Comparison of ENCODE assay signal across 15 mouse cellular contexts in the genomic region with DNA sequence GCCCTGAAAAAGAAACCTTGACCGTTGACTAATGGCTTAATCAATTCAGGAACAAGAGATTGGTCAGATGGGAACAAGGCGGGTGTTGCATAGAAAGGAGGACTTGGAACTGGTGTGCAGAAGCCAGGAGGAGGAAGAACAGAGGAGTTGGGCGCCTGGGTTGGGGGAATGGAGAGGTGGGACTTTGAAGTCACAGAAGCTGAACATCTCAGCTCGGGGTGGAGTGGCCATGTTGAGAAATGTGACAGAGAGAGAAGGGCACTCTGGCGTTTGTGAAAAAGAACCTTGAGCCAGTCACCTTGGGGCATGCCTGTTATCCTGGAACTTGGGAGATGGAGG. TPM values are rescaled to one million over a fixed set of nuclear protein-coding genes. Genes with fewer than 3 reads are reported as not detected.
A peak's percentile ranks its signal among the peaks of the same experiment; 100 is the strongest.
DNase-seq lines count a peak whose midpoint lies in the region; ATAC-seq and TF ChIP-seq lines count a peak whose summit lies in the region.
"Had no signal": no experiment of that assay in that cellular context is flagged by ENCODE, and none has a peak within 500 bp of the region (broad histone marks: within the 10 kb centered on the region; RNA-seq: fewer than 3 reads in every experiment).

No protein-coding gene starts in this region.

- no peaks in the 10 kb centered on the region; the same call in 1 of the 2 replicates for H3K36me3 ChIP-seq in kidney, embryonic 14.5 days (ENCODE audit: control insufficient read depth, insufficient read depth, low read length)
- H3K36me3 ChIP-seq in liver, embryonic 11.5 days (ENCODE audit: control insufficient read depth, insufficient read depth, low read length), result no peaks in the 10 kb centered on the region
- H3K36me3 ChIP-seq: hindbrain, embryonic 15.5 days; neural tube, embryonic 13.5 days had no signal

- no peak for TF ChIP-seq CTCF in bone marrow, adult 2 months (IDR thresholded peaks at IDR 0.05; ENCODE audit: control insufficient read depth, insufficient read depth, low read length)

- no peaks in the 10 kb centered on the region for H3K9me3 ChIP-seq in kidney, embryonic 14.5 days (ENCODE audit: control insufficient read depth, low read length)
- no peaks in the 10 kb centered on the region for H3K9me3 ChIP-seq in liver, embryonic 11.5 days (ENCODE audit: control insufficient read depth, low read length)
- H3K9me3 ChIP-seq: hindbrain, embryonic 15.5 days; neural tube, embryonic 13.5 days had no signal

- no peak for ATAC-seq in kidney, embryonic 14.5 days (ENCODE audit: low FRiP score, low TSS enrichment)
- ATAC-seq in liver, embryonic 11.5 days (replicated peaks; ENCODE audit: low FRiP score), result no peak

- no peak overlapping the region for H3K4me2 ChIP-seq in kidney, embryonic 14.5 days (replicated peaks; ENCODE audit: low read depth, low read length)
- peak overlapping the region; percentile 87 for H3K4me2 ChIP-seq in liver, embryonic 11.5 days

- H3K4me1 ChIP-seq in kidney, embryonic 14.5 days (ENCODE audit: control insufficient read depth, insufficient read depth, low read length), result peaks cover 63% of the 10 kb centered on the region
- H3K4me1 ChIP-seq in bone marrow, adult 2 months (ENCODE audit: control insufficient read depth, insufficient read depth, low read length), result peaks cover 9% of the 10 kb centered on the region
- peaks cover 64% of the 10 kb centered on the region for H3K4me1 ChIP-seq in liver, embryonic 11.5 days (replicated peaks; ENCODE audit: control insufficient read depth, insufficient read depth, low read length)

- no peak overlapping the region; the same call in 1 of the 2 replicates for H3K4me3 ChIP-seq in kidney, embryonic 14.5 days (ENCODE audit: low read length)
- peak overlapping the region; percentile 28 for H3K4me3 ChIP-seq in bone marrow, adult 2 months (replicated peaks; ENCODE audit: control insufficient read depth, low read depth, low read length)
- no peak overlapping the region for H3K4me3 ChIP-seq in liver, embryonic 11.5 days (ENCODE audit: low read depth, low read length)
- H3K4me3 ChIP-seq: hindbrain, embryonic 15.5 days; layer of hippocampus, adult 2 months; neural tube, embryonic 13.5 days had no signal

- no peak overlapping the region for H3K9ac ChIP-seq in kidney, embryonic 14.5 days (ENCODE audit: low read depth, low read length)
- no peak overlapping the region for H3K9ac ChIP-seq in liver, embryonic 11.5 days (ENCODE audit: low read depth, low read length)
- H3K9ac ChIP-seq: hindbrain, embryonic 15.5 days; neural tube, embryonic 13.5 days had no signal

- WGBS in kidney, embryonic 14.5 days, result 61% methylated on average over 5 of the region's 5 CpGs
- WGBS in bone marrow, adult 2 months, result 33% methylated on average over 5 of the region's 5 CpGs
- WGBS in liver, embryonic 11.5 days, result 51% methylated on average over 5 of the region's 5 CpGs

- H3K27ac ChIP-seq in kidney, embryonic 14.5 days (ENCODE audit: low read depth, low read length), result no peak overlapping the region
- peak overlapping the region; percentile 72; the same call in 1 of the 2 replicates for H3K27ac ChIP-seq in bone marrow, adult 2 months (ENCODE audit: control insufficient read depth, insufficient read depth, low read depth, low read length, poor library complexity)
- no peak overlapping the region for H3K27ac ChIP-seq in liver, embryonic 11.5 days (ENCODE audit: low read depth, low read length)
- H3K27ac ChIP-seq: hindbrain, embryonic 15.5 days; layer of hippocampus, adult 2 months; neural tube, embryonic 13.5 days had no signal

- TF ChIP-seq POLR2A in bone marrow, adult 2 months (IDR thresholded peaks at IDR 0.05; ENCODE audit: borderline replicate concordance, control insufficient read depth, low read depth, low read length), result no peak

- no peaks in the 10 kb centered on the region for H3K27me3 ChIP-seq in kidney, embryonic 14.5 days (ENCODE audit: control insufficient read depth, insufficient read depth, low read length)
- H3K27me3 ChIP-seq in liver, embryonic 11.5 days (replicated peaks; ENCODE audit: control insufficient read depth, insufficient read depth, low read length), result no peaks in the 10 kb centered on the region

- DNase-seq in adrenal gland, postnatal 14 days, result peak; percentile 66
- DNase-seq in adrenal gland, postnatal 4 days (ENCODE audit: low spot score in 2 of 2), result no peak
- peak; percentile 12 for DNase-seq in kidney, postnatal 10 days
- DNase-seq in liver, embryonic 11.5 days (ENCODE audit: low spot score), result no peak
- DNase-seq in cerebellum, postnatal 4 days (ENCODE audit: low spot score in 2 of 2), result no peak
- DNase-seq in ovary, postnatal 36 days (ENCODE audit: low spot score), result no peak
- DNase-seq: left cerebral cortex, postnatal 4 days; midbrain, embryonic 14.5 days; right cerebral cortex, adult 18-20 months had no signal

RNA-seq across cellular contexts. Expression of gene Tnfrsf1a, which starts 2.9 kb away (rescaled TPM):
- total RNA-seq in adrenal gland, postnatal 14 days (2021), result 210 and 220 TPM in 2 replicates
- 100 to 1,000 TPM; 219 to 241 TPM for total RNA-seq in adrenal gland, postnatal 4 days (2021)
- 67.1 and 69.3 TPM in 2 replicates for polyA plus RNA-seq in kidney, embryonic 14.5 days (2014; fragmentation: Nextera tagmentation; extraction: Ambion mirVana)
- 18.4 and 63.5 TPM in 2 replicates for polyA plus RNA-seq in bone marrow, adult 2 months (2011; ENCODE audit: insufficient read depth, insufficient read length, low replicate concordance, missing spikeins)
- 37.0 and 38.0 TPM in 2 replicates for polyA plus RNA-seq in liver, embryonic 11.5 days (2014; fragmentation: Nextera tagmentation; extraction: Ambion mirVana)

RNA-seq across cellular contexts. Expression of gene Plekhg6, which starts 28.6 kb away (rescaled TPM):
- total RNA-seq in adrenal gland, postnatal 14 days (2021), result 0.38 and 0.52 TPM in 2 replicates
- total RNA-seq in adrenal gland, postnatal 4 days (2021), result under 1 TPM; 0.59 to 0.62 TPM
- polyA plus RNA-seq in kidney, embryonic 14.5 days (2014; fragmentation: Nextera tagmentation; extraction: Ambion mirVana), result 3.8 and 6.1 TPM in 2 replicates
- 0.45 TPM in 1 of 2 replicates, not detected in the other for polyA plus RNA-seq in bone marrow, adult 2 months (2011; ENCODE audit: insufficient read depth, insufficient read length, low replicate concordance, missing spikeins)
- polyA plus RNA-seq in liver, embryonic 11.5 days (2014; fragmentation: Nextera tagmentation; extraction: Ambion mirVana), result 0.30 and 0.35 TPM in 2 replicates
- total RNA-seq: gastrocnemius, postnatal 36 days; left cerebral cortex, postnatal 4 days had no signal
- polyA plus RNA-seq: neural tube, embryonic 13.5 days had no signal

RNA-seq across cellular contexts. Expression of gene Scnn1a, which starts 31.6 kb away (rescaled TPM):
- total RNA-seq in adrenal gland, postnatal 14 days (2021), result 1.0 and 1.9 TPM in 2 replicates
- 1 to 10 TPM; 1.7 to 4.5 TPM for total RNA-seq in adrenal gland, postnatal 4 days (2021)
- 2.5 and 3.3 TPM in 2 replicates for polyA plus RNA-seq in kidney, embryonic 14.5 days (2014; fragmentation: Nextera tagmentation; extraction: Ambion mirVana)
- 1.7 and 5.6 TPM in 2 replicates for polyA plus RNA-seq in bone marrow, adult 2 months (2011; ENCODE audit: insufficient read depth, insufficient read length, low replicate concordance, missing spikeins)
- polyA plus RNA-seq in liver, embryonic 11.5 days (2014; fragmentation: Nextera tagmentation; extraction: Ambion mirVana), result 0.55 and 0.74 TPM in 2 replicates

RNA-seq across cellular contexts. Expression of gene Ltbr, which starts 38.3 kb away (rescaled TPM):
- total RNA-seq in adrenal gland, postnatal 14 days (2021), result 68.7 and 70.0 TPM in 2 replicates
- 10 to 100 TPM; 88.9 to 89.8 TPM for total RNA-seq in adrenal gland, postnatal 4 days (2021)
- 54.0 and 54.3 TPM in 2 replicates for polyA plus RNA-seq in kidney, embryonic 14.5 days (2014; fragmentation: Nextera tagmentation; extraction: Ambion mirVana)
- 12.4 and 23.2 TPM in 2 replicates for polyA plus RNA-seq in bone marrow, adult 2 months (2011; ENCODE audit: insufficient read depth, insufficient read length, low replicate concordance, missing spikeins)
- polyA plus RNA-seq in liver, embryonic 11.5 days (2014; fragmentation: Nextera tagmentation; extraction: Ambion mirVana), result 30.1 and 34.7 TPM in 2 replicates

Comparison
In these comparisons a context has a peak if more than half of its experiments do, and no peak if none do; other contexts are left out.
1. DNase-seq: peak in adrenal gland, postnatal 14 days (single experiment) and kidney, postnatal 10 days (single experiment); none in adrenal gland, postnatal 4 days (0 of 2), liver, embryonic 11.5 days (single experiment), cerebellum, postnatal 4 days (0 of 2) and ovary, postnatal 36 days (single experiment).